Mouse (Mus musculus): Measurements from ENCODE around the gene Myo1d.

DNA sequence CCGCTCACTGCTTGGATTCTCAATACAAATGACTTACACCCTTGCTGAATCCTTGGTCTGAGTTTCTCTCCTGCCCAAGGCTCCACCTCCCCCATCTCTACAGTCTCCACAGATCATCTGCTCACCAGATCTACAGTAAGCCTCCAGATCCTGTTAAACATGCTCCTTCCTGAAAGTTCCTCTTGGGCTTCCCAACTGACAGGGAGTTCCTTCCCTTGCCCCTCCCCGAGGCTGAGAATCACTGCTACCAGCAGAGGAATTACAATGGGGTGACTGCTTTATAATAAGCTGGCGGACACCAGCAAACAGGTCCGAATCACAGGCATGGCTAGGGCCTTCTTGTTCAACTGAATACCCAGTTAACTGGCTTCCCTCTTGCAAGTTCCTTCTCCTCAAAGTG is 256.4 kb downstream of the Myo1d start:
- TF ChIP-seq POLR2A (IDR thresholded peaks at IDR 0.05; ENCODE audit: control insufficient read depth, extremely low read depth, insufficient read depth, low read length, poor library complexity) (no peak), CTCF (IDR thresholded peaks at IDR 0.05; ENCODE audit: borderline replicate concordance, control insufficient read depth, extremely low read depth, insufficient read depth, low read length, poor library complexity) (no peak)
